Mouse (Mus musculus) heart, postnatal 0 days (tissue): ENCODE measurements around the gene Rimklb.

Source experiments
- CTCF ChIP-seq: IDR thresholded peaks from 2 replicates; pipeline ENCODE4 v1.5.1; 2016; ENCODE audit warnings: antibody characterized with exemption, control low read depth, low read depth
- EP300 ChIP-seq: IDR thresholded peaks from 2 replicates; pipeline ENCODE4 v1.6.1; 2016; ENCODE audit warnings: antibody characterized with exemption, low read depth

GRCm38 (mm10) chr6:122527596-122527995, 29.0 kb upstream of the Rimklb start:
- TF ChIP-seq EP300 (no peak), CTCF (no peak)
